Mouse (Mus musculus): ENCODE data around the gene Gcnt2.

GRCm38 (mm10) chr13:40904080-40904479, 44.5 kb downstream of the Gcnt2 start:
- no peak for TF ChIP-seq CTCF (IDR thresholded peaks at IDR 0.05; ENCODE audit: extremely low read depth, insufficient read depth, low read length)
- no peak for TF ChIP-seq POLR2A (IDR thresholded peaks at IDR 0.05; ENCODE audit: extremely low read depth, insufficient read depth, low read length)

Data from cortical plate, adult 2 months (tissue).